Mouse (Mus musculus) gastrocnemius, postnatal 10 days (tissue): ENCODE measurements around the gene Pdcd4. TPM values are rescaled to one million over a fixed set of nuclear protein-coding genes. Genes with fewer than 3 reads are reported as not detected.

Experiments used
- DNase-seq: peaks from one replicate; pipeline ENCODE4 v3.0.0; 2021; ENCODE audit warnings: mixed read lengths
- long read RNA-seq, 2 experiments: library from polyadenylated mRNA; stranded (forward); transcript quantifications; one replicate each; pipeline ENCODE4 v2.0.0; 2021
- total RNA-seq, 2 experiments: library from RNA; stranded (reverse); gene quantifications; 2 replicates each; pipeline ENCODE4 v1.2.3; 2021

Pdcd4 gene
- 10 to 100 TPM; 27.6 to 32.3 TPM for total RNA-seq
- long read RNA-seq, experiment 1, transcript Pdcd4-201 (12 exons, 2,381 nt) = major isoform, 7 of 10 reads
- long read RNA-seq, experiment 1, partial matches to known transcripts = 1 of 10 reads
- long read RNA-seq, experiment 1, other reads (novel, unspliced or antisense) = 1 of 10 reads
- long read RNA-seq, experiment 2, transcript Pdcd4-201 (12 exons, 2,381 nt) = major isoform, 7 of 10 reads
- long read RNA-seq, experiment 2, partial matches to known transcripts = 1 of 10 reads
- long read RNA-seq, experiment 2, other reads (novel, unspliced or antisense) = 1 of 10 reads

GRCm38 (mm10) chr19:53892061-53892460, at the start of gene Pdcd4:
TSS of gene Pdcd4 (plus strand) at chr19:53892231.
- DNase-seq = peak; percentile 36

- no peak for DNase-seq
Observed at GRCm38 (mm10) chr19:53843972-53844371, 48.1 kb upstream of the Pdcd4 start.

- no peak for DNase-seq
Observed at GRCm38 (mm10) chr19:53848272-53848995, 43.6 kb upstream of the Pdcd4 start.

- DNase-seq = peak; percentile 76
Observed at GRCm38 (mm10) chr19:53850166-53850922, 41.7 kb upstream of the Pdcd4 start.

DNA sequence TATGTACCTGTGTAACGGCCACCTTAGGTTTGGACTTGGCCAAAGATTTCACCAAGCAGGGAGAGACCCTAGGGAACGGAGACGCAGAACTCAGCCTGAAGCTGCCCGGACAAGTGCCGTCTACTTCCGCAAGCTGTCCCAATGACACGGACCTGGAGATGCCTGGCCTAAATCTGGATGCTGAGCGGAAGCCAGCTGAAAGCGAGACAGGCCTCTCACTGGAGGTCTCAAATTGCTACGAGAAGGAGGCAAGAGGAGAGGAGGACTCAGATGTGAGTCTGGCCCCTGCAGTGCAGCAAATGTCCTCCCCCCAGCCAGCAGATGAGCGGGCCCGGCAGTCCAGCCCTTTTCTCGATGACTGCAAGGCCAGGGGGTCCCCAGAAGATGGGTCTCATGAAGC, 40.7 kb upstream of the Pdcd4 start:
- DNase-seq = peak; percentile 53

DNA sequence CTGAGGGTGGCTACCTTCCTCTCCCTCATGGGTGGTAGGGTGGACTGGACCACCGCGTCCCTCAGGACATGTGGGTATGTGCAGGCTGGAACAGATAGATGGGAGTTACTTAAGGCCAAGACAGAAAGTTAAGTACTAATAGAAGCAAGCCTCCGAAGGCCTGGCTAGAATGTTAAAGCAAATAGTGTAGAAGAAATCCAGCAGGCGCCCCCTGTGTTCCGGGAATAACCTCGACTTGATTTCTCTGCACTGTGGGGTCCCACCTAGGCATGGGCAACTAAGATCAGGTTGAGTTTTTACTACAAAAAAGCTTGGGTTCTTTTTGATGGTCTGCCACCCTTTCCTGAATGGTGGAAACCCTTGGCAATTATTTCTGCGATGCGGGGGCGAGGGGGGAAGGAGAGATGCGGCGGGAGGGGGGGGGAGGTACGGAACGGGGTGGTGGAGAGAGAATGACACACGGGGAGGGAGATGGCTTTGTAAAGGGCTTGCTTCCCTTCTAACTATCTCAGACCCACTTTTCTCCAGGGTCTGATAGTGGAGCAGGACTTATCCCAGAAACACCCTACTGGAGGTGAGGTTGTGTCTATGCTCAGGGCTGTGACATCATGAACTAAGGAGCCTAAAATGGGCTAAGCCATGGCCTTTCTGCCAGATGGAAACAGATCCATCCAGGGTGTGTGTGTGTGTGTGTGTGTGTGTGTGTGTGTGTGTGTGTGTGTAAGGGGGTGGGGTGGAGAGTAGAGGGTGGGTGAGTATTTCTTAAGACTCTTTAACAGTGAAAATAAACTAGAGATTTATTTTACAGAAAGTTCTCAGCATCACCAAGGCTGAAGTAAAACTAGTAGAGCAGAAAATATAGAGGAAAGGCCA, 40.0 kb upstream of the Pdcd4 start:
- DNase-seq = no peak

DNA sequence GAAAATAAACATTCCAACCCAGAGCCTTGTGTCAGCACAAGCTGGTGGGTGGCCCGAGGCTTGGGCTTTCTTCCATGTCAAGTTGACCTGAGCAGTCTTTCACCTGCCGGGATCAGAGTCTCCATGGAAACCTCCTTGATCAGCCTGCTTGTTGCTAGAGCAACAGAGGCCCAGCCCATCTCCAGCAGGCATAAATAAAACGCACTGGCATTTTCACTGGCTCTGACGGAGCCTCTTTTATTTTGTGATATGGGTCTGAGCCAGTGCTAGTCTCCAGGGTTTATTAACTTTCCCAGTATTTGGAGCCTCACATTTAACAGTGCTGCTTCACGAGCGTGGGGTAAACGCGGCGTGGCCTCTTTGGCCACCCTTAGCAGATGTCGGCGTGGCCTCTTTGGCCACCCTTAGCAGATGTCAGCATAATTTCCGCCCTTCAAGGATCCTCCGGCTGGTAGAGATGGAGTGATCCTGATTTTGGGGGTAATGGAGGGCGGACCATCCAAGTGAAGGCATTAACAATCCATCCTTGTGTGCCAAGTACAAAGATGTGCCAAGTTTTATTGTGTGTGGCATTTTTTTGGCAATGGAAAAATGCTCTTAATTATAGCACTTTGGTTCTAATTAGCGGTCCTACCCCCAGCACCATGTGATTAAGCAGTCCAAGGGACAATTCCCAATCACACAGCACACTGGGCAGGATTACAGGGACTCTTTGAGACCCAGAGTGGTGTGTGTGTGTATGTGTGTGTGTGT, 39.2 kb upstream of the Pdcd4 start:
- DNase-seq = no peak

DNA sequence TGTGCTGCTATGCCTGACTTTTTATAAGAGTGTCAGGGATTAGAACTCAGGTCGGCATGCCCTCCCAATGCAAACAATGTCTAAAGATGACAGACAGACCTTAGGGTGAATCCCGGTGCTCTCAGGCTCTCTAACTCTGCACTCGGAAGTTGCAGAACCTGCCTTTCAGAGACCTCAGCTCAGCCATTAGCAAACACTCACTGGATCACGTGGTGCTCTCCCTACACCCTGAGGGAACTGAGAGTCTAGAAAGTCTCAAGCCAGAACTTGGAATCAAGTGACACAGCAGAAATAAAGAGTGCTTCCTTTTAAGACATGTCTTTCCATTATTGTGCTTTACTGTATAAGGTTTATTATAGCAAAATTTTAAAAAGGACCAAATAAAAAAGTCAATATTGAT, 37.1 kb upstream of the Pdcd4 start:
- no peak for DNase-seq

- no peak for DNase-seq
Observed at GRCm38 (mm10) chr19:53855781-53856180, 36.2 kb upstream of the Pdcd4 start.

- DNase-seq = peak; percentile 33
Observed at GRCm38 (mm10) chr19:53856794-53857193, 35.2 kb upstream of the Pdcd4 start.

GRCm38 (mm10) chr19:53857962-53858361, 34.1 kb upstream of the Pdcd4 start:
- no peak for DNase-seq

DNA sequence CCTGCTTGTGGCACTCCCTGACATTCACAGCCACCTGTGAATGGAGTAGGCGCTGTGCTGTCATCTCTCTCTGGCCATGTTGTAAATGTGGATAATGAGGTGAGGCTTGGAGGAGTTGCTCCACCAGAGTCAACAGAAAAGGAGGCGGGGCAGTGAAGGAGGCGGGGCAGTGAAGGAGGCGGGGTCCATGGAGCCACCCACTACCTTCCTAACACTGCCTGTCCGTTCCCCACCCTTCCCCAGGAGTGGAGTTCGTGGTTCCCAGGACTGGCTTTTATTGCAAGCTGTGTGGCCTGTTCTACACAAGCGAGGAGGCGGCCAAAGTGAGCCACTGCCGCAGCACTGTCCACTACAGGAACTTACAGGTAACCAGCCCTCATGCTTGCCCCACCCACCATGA, 32.9 kb upstream of the Pdcd4 start:
- no peak for DNase-seq

DNA sequence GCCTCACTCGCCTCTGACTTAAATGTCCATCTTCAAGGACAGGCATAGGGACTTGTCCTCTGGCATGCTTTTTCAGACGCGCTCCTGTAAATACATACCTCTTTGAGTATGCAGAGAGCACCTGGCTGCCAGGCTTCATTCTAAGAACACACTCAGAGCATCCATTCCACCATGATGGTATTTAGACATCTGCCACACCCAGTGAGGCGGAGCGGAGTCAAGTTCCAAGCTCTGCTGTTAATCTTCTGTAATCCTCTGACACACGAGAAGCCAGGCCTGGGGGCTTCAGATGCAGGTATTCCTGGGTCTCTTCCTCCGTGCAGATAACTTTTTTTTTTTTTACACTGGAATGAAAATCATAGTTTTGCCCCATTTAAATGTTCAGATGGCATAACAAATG, 32.4 kb upstream of the Pdcd4 start:
- no peak for DNase-seq

GRCm38 (mm10) chr19:53861346-53861745, 30.7 kb upstream of the Pdcd4 start:
- DNase-seq = no peak

GRCm38 (mm10) chr19:53862573-53863246, 29.3 kb upstream of the Pdcd4 start:
- no peak for DNase-seq

DNA sequence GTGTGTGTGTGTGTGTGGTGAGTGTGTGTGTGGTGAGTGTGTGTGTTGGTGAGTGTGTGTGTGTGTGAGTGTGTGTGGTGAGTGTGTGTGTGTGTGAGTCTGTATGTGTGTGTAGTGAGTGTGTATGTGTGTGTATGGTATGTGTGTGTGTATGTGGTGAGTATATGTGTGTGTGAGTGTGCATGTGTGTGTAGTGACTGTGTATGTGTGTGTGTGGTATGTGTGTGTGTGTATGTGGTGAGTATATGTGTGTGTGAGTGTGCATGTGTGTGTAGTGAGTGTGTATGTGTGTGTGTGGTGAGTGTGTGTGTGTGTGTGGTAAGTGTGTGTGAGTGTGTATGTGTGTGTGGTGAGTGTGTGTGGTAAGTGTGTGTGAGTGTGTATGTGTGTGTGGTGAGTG, 24.8 kb upstream of the Pdcd4 start:
- no peak for DNase-seq

DNA sequence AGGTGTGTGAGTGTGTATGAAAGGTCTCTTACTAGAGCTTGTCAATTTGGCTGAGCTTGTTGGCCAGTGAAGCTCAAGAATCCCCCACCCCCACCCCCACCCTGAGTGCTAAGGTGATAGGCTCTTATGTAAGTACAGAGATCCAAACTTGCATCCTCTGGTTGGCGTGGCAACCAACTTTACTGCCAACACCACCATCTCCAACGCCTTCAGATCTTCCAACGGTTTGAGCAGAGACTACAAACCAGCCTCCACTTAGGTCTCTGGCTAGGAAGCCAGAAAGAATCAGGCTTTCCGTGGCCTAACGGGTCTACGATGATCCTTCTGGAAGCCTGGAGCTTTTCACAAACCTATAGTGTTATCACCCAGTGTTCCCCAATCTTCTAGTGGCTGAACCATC, 23.9 kb upstream of the Pdcd4 start:
- DNase-seq = no peak

DNA sequence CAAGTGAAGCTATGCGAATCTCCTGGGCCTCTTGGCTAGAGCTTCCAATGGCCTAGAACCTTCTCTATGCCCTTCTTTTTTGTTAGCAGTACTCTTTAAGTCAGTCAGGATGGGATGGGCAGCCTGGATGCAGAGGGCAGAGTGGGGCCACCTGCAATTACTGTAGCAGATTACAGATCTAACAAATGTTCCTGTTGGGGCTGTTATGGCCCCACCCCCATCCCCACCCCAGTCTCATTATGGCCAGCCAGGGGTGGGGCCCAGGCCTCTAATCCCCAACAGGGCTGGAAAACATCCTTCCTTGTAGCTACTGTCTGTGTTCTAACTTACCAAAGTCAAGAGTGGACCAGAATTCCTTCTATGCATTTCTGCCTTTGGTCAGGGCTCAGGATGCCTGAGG, 23.2 kb upstream of the Pdcd4 start:
- DNase-seq = no peak

DNA sequence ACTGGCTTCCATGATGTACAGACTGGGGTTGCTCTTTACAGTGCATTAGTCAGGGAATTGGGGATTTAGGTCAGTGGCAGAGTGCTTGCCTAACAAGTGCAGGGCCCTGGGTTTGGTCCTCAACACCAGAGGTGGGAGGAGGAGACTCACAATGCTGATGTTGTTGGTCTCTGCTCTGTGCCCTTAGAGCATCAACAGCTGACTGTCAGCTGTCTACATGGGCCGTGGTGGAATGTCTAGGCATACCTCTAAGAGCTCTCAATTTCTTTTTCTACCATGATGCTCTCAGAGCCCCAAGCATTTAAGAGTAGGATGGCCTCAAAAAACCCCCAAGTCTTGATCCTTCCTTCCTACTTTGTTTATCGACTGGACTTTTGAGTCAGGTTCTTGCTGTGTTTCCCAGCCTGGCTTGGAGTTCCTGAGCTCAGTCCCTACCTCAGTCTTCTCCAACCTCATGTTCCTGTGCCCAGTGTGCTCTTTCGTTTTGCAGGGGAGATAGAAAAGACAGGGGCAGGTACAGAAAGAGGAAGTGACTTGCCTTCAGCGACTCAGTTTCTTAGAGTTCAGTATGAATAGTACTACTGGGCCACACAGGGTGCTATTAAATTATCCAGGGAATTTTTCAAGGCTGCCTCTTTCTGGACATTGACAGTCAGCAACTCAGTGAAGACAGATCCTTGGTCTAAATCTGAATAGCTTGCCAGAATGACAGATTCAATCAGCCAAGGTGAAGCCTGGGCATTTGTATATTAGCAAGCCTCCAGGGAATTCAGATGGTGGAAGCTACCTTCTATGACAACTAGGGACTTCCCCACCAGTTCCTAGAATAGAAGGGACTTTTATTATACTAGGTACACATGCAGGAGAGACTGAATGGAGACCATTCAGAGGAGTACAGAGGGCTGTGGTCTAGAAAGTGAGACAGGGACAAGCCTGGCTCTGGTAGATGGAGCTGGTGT, 22.3 kb upstream of the Pdcd4 start:
- no peak for DNase-seq

DNA sequence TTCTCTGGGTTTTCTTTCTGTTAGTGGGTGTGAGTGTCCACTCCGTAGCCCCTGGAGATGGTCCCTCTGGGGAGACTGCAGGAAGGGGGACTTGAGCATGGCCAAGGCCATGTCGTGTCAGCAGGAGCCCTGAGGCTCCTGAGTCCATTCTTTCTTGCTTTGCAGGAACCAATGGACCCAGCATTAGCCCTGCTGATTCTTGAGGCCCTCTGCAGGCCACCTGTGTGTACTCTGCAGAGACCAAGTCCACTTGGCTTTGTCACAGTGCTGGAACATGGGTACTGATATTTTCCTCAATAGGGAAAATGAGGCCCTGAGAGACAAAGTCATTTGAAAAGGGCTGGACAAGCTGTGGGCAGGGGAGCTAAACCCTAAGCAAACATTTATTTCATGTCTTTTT, 21.5 kb upstream of the Pdcd4 start:
- DNase-seq = no peak
